Mouse (Mus musculus) layer of hippocampus, adult 8-10 months (tissue): ENCODE measurements at regions not wholly inside any gene's neighbourhood (a gene's known extent, or its start where the extent isn't known, plus 50 kb on each side); places are given as distances from the start of the nearest gene placed in this dataset.

Experiments used
- DNase-seq, 2 experiments: peaks; one replicate each; pipeline ENCODE4 v3.0.0; 2022; ENCODE audit warnings: low spot score in 2 of 2

DNA sequence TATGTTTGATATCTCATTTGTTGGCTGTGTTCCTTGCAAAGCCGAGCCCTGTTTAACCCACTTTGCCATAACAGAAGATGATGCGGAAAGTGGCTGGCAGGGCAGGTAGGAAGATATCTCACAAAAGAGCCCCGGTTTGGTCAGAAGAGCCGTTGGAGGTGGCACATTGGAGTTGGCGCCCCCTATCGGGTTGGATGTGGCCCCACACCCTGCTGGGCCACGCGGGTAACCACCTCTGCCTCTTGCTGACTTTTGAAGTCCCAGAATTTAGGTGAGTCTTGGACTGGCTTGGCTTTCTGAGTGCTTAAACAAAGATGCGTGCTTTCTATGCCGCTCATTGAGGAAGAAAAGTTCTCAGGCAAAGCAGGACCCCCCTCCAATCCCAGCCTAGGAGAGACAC is 56.1 kb downstream of the Gm4791 start:
- peak in 1 of 2 experiments; percentile 26 for DNase-seq

DNA sequence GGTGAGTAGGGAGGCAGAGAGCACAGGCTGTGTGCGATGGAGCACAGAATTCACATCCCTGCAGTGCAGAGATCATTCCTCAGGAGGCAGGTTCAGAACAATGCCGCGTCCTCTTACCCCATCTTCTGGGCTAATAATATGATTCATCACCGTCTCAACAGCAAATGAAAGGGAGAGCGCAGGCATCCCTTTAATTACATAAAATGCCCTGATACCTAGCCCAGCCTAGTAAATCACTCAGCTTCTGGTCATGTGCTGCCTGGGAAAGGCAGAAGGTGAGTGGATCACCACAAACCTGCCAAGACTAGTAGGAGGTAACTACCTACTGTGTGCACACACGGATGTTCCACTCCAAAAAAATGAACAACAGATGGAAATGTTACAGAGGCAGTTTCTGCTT is 57.0 kb downstream of the Gm4791 start:
- DNase-seq = no peak

DNA sequence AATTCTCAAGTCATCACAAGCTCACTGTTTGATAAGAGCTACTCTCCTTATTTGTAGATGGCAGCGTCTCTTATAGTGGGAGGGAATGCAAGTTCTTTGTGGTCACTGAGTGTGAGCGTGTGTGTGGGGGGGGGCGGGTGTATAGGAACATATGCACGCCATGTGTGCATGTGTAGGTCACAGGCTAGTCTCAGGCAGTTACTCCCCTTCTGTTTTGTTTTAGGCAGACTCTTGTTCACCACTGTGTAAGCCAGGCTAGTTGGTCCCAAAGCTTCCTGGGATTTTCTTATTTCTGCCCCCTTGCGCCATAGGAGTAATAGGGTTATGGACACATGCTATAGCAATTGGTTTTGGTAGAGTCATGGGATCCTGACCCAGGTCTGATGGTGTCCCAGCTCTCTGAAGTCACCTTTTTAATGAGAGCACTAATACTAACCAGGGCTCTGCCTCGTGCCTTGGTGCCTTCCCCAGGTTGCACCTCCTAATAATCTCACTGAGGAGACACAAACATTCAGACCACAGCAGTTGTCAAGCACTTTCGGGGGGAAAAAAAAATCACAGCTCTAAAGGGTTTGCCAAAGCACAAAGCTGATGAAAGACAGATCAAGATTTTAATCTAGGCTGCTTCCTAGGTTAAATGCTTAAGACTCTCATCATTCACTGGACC is 60.9 kb downstream of the Gm4791 start:
- DNase-seq = no peak

DNA sequence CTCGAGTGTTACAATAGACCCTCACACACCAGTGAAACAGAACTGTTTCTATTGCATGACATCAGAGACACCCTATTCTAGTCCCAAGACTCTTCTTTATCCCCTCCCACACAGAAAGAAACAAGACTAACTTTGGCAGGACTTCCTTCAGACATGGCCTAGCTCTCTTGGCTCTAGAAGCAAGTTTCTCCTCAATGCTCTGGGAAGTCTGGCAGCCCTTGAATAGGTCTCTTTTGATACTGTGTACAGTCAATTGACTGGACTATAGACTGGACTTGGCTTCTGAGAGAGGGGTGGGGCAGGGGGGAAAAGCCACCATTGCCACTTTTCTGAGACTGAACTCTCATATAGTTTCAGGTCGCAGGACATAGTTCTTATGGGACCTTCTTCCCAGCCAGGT is 62.2 kb downstream of the Gm4791 start:
- no peak for DNase-seq

DNA sequence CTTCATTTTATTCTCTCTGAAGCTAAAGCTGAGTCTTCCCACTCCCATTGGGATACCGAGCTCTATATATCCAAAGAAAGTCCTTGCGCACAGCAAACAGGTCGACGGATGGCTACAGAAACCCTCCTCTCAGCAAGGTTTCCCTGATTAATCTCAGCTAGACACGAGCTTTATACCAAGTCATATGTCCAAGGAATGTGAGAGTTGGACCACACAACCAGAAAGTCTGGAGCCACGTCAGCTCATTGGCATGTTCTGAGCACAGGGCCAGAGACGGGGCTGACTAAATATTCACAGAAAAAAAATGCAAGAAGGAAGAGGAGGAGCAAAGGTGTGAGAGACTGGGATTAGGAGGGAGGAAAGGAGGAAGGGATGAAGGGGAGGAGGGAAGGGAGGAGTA is 64.0 kb downstream of the Gm4791 start:
- DNase-seq = no peak

DNA sequence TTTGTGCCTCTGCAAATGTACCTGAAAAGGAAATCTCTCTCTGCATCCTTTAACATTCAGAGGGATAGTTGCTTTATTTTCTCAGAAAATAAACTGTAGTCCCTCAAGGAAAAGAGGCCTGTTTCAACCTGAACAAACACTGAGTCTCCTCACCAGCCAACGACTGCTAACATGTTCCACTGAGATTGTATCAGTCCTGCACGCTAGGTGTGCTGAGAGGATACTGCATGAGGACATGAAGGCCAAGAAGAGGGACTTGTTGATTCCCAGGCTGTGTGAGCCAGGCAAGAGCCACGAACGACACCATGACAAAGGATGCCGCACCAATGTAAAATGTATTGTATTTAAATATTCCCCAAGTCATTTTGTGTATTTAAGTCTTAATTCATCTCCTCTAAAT is 65.2 kb downstream of the Gm4791 start:
- DNase-seq = no peak

DNA sequence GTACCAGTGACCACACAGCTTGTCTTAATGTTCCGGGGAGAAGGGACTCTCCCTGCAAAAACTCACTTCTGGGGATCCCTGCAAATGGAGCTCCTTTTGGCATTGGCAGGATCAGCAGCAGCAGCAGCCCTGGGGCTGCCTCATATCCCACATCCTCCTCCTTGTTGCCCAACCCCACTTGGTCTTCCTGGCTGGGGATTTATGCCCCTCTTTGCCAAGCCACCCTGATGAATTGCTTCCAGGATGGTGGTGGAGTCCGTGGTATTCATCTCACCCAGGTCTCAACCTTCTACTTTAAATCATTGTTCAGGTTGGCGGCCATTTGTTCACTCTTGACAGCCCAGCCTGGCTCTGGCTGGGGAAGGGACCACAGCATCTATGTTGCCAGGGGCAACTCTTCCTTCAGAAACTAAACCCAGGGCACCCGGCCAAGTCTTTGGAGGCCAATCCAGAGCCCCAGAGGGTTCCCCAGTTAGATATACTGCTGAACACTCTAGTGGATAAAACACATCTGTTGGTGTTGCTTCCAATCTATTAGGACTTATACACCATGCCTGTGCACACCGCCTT is 66.0 kb downstream of the Gm4791 start:
- no peak for DNase-seq

DNA sequence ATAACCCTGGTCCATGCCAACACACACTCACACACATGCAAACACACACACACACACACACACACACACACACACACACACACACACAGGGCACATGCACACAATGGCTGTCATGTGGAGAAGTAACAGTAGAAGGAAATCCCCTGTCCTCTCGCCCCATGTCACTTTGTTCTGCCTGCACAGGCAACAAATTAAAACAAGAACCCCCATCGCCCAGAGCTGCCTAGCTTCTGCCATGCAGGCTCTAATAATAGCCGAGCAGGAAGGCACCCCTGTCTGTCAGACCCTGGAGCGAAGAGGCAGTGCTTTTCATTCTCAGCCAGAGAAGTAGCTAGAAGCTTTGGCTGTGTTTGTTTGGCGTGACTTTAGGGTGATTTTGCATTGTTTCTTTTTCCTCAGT is 70.9 kb downstream of the Gm4791 start:
- DNase-seq = no peak

DNA sequence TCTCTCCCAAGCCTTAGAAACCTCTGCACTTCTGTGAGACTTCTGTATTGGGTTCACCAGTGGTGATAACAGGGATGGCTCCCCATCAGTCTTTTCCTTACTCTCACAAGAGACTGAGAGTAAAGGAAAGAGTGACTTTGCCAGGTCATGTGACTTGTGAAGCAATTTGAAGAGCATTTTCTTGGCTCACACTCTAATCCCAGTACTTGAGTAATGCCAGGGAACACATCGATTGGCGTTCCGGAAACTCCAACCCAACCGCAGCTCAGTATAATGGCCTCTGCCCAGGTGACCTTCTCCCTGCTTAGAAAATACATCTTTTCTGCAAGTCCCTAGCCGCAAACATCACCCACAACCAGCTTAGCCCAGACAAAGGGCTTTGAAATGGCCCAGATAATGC is 72.4 kb downstream of the Gm4791 start:
- no peak for DNase-seq

DNA sequence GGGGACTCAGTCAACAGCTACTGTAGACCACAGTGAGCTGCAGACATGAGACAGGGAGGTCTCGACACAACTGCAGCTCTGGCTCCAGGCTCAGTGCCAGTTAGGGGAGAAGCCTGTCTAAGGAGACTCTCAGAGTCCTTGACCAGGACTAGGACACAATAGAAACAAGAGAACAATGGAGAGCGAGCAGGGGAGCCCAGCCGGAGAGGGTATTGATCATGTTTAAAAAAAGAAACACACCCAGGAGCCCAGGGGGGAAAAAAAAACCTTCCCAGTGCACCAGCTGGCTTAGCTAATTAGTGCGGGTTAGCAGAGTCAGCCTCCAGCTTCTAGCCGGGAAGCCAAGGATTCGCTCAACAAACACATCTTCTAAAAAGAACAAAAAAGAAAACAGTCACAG is 78.4 kb downstream of the Gm4791 start:
- DNase-seq = peak in 1 of 2 experiments; percentile 30

DNA sequence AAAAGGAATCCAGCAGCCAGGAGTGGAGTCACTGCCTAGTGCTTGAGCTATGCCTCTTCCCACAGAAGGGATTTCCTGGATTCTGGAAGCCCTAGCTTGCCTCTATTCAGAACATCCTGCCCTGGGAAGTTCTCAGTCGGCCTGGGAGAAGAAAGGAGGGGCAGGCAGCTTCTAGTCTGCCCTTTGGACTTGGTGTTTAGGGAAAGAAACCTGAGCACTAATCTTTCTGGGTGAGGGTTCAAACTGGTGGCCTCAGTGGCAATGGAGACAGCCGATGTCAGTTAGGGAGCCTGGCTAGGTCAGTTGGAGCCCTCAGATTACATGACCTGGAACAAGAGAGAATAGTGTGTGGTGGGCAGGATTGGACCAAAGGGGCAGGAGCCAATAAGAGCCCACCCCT is 78.9 kb downstream of the Gm4791 start:
- DNase-seq = no peak

DNA sequence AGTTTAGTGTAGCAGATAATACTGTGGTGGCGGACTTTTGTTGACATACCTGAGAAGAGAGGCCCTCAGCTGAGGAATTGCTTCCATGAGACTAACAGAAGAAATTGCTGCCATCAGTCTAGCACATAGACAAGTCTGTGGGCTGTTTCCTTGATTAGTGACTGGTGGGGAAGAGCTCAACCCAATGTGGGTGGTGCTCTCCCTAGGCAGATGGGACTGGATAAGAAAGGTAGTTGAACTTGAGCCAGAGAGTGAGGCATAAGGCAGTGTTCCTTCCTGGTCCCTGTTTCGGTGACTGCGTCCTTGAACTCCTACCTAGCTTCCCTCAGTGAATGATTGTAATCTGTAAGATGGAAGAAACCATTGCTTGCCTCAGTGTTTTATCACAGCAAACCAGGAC is 79.4 kb downstream of the Gm4791 start:
- DNase-seq = no peak

DNA sequence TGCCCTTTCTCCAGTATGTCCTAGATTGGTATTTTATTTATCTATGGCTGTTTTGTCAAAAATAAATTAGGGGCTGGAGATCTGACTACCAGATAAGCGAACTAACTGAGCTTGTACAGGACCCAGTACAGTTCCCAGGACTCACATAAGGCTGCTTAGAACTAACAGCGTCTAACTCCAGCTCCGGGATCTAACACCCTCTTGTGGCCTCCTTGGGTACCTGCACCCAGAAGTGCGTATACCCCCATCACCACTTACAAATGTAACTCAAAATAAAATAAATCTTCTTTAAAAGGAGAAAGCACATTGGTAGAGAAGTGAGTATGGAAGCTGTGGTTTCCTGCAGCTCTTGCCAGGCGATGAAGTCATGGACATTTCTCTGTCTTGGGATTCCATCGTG is 82.9 kb downstream of the Gm4791 start:
- no peak for DNase-seq

DNA sequence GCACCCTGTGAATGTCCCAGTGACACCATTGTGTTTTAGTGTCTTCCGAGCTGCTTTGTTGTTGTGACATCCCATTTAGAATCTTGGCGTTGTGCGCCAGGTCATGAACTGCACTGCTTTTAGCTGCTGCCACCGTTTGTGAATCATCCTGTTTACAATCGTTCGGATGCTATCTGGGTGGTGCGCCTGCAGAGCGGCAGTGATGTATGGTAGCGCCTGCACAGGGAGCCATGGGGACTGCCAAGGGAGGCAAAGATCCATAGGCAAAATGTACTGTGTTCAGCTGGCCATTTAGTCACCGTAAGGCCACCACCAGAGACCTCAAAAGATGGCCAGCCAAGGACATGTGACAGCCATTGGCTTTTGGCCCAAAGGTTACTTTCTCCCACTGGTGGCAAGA is 93.3 kb downstream of the Gm4791 start:
- no peak for DNase-seq

DNA sequence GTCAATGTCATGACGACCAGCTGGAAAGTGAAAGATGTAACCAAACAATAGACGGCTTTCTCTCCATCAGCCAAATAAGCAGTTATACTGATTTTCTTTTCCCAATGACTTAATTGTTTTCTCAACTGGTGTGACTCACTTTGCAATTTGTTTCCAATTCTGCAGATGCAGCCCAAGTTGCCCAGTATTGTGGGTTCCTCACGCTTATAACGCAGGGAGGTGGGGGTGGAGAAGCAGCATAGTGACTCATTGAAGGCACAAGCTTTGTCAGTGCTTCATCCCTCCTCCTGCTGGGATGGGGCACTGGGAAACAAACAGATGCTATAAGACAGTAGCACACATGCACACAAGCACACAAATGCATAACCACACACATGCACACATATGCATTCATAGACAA is 97.1 kb downstream of the Gm4791 start:
- DNase-seq = peak; percentile 31 to 39

DNA sequence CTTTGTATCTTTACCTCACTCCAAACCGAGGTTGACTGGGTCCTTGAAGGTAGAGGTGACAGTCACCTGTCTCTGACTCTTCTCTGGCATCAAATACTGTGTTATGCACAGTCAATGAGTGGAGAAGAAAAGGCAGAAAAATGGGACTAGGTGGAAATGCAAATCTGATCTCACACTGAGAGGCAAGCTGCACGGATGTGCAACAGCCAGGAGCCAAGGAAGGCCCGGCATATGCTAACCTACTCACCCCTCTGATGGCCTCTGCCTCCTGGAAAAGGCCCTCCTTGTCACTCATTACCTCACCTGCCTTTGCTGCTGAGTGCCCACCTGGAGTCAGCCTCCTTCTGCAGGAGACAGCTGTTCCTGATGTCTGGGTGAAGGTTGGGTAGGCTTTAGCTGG is 104.8 kb downstream of the Gm4791 start:
- no peak for DNase-seq

DNA sequence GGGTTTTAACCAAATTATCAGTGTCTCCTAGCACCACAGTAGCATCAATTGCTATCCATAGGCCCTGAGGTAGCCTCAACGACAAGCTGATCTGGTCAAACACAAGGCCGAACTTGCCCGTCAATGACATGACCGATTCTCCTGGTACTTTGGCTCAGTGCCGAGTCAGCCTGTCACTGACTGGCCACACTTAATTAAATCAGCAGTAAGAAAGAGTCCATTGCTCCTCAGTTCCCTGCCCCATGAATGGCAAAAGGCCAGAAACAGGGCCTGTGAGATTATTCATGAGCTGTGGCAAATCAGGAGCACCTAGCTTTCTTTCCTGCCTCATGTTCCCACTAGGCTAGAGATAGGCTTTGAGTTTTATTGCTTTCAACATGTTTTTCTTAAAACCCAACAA is 105.4 kb downstream of the Gm4791 start:
- no peak for DNase-seq

DNA sequence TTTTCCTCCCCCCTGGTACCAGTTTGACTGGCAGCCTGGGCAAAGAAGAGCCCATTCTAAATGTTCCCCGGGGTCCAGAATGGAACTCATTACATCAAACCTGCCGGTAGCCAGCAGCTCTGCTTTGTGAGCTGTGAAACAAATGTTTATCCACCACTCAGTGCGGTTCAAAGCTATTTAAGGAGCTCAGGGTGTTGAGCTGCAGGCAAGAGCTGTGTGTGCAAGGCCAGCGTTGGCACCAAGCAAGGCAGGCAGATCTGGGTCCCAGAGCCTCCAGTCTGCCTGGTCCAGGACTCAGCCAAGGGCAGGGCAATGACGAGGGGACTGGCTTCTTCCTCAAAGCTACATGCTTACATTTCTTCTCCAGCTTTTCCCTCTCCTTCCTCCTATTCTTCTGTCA is 109.6 kb downstream of the Gm4791 start:
- DNase-seq = peak in 1 of 2 experiments; percentile 15

DNA sequence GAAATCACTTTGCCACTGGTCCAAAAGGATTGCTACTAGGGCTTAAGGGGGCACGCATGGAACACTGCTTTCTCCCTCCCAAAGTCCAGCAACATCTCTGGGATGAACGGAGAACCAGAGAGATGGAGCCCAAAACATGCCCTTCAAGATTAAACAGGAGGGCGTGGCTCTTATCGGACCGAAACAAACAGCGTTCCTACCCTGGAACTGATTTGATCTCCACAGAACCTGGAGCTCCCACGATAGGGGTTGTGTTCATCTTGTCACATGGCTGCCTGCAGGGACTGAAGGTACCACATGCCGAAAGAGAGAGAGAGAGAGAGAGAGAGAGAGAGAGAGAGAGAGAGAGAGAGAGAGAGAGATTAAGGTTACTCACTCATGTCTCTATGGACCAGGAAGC is 120.7 kb downstream of the Gm4791 start:
- DNase-seq = no peak

DNA sequence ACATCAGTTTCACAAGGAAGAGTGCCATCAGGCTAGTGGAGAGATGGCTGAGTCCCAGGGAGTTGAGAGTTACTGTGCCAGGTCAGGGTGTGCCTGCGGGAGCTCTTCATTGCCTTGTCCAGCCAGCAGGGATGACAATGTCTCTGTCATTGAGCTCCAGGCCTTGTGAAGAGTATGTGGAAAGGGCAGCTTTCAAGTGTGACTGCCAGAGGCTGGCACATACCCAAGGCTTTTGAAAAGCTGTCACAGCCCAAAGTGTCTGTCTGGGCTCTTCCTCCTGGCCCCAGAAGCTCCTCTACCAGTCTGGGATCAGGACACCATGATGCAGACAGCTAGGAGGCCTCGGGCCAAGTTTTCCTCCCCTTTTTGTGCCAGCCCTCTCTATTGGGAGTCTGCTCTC is 124.6 kb downstream of the Gm4791 start:
- no peak for DNase-seq

DNA sequence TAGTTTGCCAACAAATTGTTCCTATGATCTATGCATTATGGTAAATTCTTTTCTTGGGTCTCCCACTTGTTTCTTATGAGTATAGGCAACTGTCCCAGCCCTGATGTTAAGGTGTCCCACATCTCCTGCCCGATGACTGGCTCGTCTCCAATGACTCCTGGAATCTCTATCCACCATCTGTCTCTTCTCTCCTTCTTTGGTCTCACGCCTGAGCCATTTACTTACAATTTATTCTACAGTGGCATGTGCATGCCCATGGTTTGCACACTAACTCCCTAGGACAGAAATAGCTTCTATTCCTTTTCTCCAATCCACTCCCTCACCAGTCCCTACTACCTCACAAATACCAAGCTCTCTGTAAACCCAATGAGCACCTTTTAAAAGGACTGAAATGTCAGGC is 127.0 kb downstream of the Gm4791 start:
- no peak for DNase-seq

DNA sequence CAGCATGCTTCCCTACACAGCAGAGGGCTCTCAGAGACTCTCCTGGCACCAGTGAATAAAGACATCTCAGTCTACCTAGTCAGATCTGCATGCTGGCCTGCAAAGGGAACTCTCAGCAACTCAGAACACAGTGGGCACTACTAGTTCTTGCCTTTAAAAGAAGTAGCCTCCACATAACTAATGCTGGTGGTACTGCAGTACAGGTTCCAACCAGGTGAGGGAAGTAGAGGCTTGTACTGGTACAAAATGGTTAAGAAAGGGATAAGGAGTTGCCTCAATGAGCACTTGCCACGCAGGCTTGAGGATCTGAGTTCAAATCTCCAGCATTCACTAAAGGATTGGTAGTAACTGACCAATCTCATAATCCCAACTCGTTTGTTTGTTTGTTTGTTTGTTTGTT is 127.7 kb downstream of the Gm4791 start:
- no peak for DNase-seq

DNA sequence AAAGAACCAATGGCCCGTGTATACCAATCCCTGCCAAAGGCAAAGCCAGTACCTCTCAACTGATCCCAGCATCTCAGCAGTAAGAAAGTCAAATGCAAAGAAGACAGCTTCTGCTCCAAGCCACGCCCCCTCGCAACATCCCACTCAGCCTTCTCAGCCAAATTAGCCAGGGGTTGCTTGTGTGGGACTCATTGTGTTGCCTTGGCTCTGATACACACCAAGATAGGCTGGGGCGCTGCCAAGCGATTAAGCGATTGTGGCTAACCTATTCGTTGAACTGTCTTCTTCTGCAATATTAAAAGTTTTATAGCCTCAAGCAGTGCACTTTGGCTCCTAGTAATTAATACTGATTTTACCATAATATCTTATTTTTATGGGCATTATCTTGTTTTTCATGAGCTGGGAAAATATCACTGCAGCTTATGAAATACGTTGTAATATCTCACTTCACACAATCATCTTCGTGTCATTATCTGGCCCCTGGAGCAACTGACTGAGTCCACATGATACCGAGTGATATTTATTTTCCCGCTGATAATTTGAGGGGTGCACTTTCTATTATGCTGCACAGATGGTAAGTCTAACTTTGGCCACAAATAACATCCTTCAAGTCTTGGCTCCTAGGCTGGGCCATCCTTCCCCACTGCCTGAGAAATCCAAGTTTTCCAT is 129.3 kb downstream of the Gm4791 start:
- no peak for DNase-seq
